Mouse (Mus musculus): ENCODE data around the gene Chrna3. TPM values are rescaled to one million over a fixed set of nuclear protein-coding genes. Genes with fewer than 3 reads are reported as not detected.

Chrna3 gene
- polyA plus RNA-seq (2012; rRNA removed), result 0.23 and 0.37 TPM in 2 replicates

DNA sequence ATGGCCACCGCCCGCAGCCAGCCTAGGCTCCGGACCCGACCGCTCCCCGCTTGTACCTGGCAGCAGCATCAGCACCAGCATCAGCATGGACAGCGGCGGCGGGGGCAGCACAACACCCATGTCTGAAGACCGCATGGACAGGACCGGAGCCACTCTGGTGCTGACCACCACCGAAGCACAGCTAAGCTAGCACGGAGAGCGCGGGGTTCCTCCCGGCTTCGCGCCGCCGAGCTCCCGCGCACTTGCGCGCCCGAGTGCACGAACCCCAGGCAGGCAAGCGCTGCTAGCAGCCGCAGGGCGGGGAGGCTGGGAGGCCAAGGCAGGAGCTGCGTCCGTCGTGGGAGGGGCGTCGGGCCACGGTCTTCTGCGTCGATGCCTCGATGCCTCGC is at the start of gene Chrna3:
TSS of gene Chrna3 (minus strand) at position 288 of the 389 bp plus-strand sequence.
- no peak for DNase-seq (ENCODE audit: low spot score)

GRCm38 (mm10) chr9:55067965-55068265 is 41.6 kb upstream of the Chrna3 start:
- DNase-seq (ENCODE audit: low spot score), result no peak

GRCm38 (mm10) chr9:55067260-55067964 is 41.0 kb upstream of the Chrna3 start:
- no peak for DNase-seq (ENCODE audit: low spot score)

DNA sequence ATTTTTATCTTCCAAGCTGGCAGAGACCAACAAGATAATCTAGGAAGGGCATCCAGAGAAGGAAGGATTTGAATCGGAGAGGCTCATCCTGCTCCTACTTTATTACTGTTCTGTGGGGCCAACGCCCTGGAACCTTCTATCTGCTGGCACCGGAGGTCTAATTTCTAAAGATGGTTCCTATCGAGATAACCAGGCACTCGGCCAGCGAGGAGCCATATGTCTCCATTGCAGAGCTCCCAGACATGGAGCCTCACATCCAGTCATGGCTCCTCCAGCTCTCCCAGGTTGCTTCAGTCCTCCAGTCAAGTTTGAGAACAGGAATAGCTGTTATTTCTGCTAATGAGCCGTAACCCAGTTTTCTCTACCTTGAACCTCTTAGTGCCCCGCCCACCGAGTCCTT is 38.9 kb upstream of the Chrna3 start:
- no peak for DNase-seq (ENCODE audit: low spot score)

DNA sequence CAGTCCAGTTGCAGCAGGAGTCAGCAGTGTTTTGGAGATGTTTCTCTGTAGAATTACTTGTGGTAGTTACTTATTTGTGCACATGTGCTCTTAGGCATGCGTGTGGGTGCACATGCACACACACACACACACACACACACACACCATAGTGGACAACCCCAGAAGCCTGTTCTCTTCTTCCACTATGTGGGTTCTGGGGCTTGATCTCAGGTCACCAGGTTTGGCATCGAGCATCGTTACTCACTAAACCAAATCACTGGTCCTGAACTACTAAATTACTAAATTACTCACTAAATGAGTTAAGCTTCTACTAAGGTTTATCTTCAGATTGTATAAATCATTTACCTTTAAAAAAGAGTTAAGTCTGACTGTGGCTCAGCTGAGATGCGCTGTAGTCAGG is 31.7 kb upstream of the Chrna3 start:
- DNase-seq (ENCODE audit: low spot score), result no peak

DNA sequence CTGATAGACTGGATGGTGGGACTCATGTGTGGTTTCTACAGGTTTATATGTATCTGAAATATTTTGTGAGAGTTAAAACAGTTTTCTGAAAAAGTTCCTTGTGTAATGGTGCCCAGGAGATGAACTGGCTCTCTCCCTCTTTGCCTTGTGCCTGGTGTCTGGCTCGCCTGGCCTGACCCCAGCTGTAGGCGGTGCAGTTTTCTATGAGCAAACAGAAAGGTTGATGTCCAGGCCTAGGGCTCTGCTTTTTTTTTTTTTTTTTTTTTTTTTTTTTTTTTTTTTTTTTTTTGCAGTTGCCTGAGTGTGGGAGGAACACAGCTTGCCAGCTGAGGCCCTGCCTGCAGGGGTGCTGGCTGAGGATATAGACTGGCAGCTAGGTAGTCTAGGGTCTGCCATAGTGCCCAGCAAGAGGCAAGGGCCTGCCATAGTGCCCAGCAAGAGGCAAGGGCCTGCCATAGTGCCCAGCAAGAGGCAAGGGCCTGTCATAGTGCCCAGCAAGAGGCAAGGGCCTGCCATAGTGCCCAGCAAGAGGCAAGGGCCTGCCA is 29.1 kb upstream of the Chrna3 start:
- no peak for DNase-seq (ENCODE audit: low spot score)

GRCm38 (mm10) chr9:55048211-55048880 is 22.0 kb upstream of the Chrna3 start, which contains the start of gene Chrnb4:
Gene Chrnb4, minus strand, starts transcription at chr9:55048779.
- DNase-seq (ENCODE audit: low spot score), result no peak

- no peak for DNase-seq (ENCODE audit: low spot score)
Observed at GRCm38 (mm10) chr9:55046764-55047163, 20.4 kb upstream of the Chrna3 start.

GRCm38 (mm10) chr9:55045001-55045400 is 18.6 kb upstream of the Chrna3 start:
- DNase-seq (ENCODE audit: low spot score), result no peak

DNA sequence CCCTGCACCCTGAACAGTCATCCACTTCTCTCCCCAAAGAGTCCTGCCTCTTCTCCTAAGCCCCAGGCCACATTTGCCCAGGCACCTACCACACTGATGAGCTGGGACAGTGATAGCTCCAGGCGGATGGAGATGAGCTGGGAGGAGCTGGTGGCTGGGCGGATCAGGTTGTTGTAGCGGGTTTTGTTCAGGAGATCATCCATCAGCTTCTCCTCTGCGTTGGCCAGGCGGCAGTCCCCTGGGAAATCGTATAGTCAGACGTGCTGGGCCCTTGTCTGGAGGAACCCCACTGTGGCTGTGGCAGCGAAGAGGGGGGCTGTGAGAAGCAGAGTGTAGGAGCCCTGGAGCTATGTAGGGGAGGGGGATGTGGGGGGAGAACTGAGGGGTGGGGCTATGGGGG is 17.3 kb upstream of the Chrna3 start:
- DNase-seq (ENCODE audit: low spot score), result no peak

DNA sequence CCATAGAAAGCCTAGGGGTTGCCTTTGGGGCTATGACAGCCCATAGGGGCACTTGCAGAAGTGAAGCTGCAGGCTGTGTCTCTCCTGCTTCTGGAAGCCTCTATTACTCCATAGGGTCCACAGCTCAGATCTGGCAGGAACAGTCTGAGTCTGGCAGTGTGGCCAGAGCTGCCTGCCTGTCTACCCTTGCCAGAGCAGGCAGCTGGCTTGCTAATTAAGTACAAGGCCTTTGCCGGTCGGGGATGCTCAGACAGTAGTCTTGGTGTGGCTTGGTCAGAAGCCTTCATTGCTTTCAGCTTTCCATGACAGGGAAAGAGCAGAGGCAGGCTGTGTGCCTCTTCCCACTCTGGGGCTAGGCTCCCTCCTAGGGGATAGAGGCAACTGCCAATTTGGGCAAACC is 15.0 kb upstream of the Chrna3 start:
- no peak for DNase-seq (ENCODE audit: low spot score)

GRCm38 (mm10) chr9:55039983-55040382 is 13.6 kb upstream of the Chrna3 start:
- no peak for DNase-seq (ENCODE audit: low spot score)

GRCm38 (mm10) chr9:55038948-55039347 is 12.6 kb upstream of the Chrna3 start:
- no peak for DNase-seq (ENCODE audit: low spot score)

- DNase-seq (ENCODE audit: low spot score), result no peak
Observed at GRCm38 (mm10) chr9:55031435-55032167, 5.2 kb upstream of the Chrna3 start.

DNA sequence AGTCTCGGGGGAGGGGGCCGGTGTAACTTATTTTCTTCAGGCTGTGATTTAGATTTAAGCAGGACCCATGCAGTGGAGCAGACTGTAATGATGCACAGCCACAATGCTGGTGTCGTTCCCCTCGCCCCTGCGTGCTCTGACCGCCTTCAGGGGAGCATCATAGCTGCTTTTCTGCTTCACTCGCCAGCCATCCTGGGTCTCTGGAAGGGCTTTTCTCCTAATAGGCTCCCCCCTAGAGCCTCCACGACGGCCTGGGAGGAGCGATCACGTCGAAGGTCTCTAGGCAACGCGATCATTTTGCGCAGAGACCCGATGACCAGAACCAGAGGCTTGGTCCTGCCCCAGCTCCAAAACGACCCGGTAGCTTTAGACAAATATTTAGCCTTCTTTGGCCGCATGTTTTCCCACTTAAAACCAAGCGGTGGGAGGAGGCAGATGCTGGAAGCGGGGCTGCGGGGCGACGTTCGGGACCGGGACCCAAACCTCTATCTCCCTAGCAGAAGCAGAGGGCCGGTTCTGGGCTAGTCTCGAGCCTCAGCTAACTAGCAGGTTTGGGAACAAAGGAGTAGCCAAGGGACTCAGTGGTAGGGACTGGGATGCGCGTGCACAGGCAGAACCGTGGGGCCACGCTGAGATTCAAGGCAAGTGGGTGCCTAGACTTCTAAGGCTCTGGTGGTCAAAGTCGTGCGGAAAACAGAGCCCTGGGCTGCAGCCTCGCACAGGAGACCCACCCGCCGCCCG is 658 bp downstream of the Chrna3 start:
- DNase-seq (ENCODE audit: low spot score), result no peak

DNA sequence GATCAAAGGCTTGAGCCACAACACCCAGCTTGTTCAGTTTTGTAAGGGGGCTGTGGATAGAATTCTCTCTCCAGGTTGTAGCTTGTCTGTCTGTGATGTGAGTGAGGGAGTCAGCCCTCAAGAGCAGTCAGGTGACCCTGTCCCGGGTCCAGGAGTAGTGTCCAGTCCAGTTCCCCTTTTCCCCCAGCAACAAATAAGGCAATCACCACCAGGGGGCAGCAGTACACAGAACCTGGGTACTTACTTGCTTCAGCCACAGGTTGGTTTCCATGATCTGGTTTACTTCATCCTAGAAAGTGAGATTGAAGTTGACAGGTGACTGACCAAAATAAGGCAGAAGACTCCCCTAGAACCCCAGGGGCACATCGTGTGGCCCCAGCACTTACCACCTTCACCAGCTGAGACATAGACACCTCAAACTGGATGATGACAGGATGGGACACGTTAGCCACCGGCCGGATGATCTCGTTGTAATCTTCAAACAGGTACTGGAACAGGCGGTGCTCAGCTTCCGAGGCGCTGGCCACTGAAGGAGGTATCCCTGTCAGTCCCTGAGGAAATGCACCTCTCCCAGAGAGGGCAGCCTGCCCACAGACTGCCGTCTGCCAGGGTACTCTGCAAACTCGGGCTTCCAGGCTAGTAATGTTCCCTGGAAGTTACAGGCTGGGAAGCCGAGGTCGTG is 2.3 kb downstream of the Chrna3 start:
- peak; percentile 58 for DNase-seq (ENCODE audit: low spot score)

DNA sequence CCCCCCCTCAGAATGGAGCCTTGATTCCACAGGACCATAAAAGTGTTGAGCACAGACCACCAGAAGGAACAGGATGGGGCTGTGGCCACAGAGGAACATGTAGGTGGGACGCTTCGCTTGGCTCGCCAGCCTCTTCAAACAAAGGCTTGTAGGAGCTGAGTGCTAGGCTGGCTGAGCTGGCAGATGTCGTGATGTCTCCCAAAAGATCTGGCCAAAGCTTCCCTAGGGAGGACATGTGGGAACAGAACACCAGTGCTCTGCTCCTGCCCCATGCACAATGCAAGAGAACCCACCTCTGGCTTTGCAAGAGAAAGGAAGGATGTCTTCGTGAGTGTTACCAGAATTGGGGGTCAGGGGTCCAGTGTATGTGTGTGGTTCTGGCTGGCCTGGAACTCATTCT is 3.0 kb downstream of the Chrna3 start:
- DNase-seq (ENCODE audit: low spot score), result no peak

DNA sequence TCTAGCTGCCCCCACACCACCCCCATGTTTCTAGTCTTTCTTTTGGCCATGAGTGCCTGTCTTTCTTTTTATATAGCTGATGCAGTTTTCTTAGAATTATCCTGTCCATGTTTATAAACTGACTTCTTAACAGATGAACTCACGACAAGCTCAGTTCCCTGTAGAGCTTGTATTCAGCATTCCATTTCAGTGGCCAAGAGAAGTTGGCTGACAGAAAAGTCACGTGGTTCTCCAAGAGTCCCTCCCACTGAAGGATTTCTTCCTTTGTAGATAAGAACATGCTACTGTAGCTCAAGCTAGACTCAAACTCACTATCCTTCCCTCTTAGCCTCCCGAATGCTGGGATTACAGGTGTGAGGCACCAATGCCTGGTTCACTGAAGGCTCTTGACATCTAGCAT is 9.4 kb downstream of the Chrna3 start:
- DNase-seq (ENCODE audit: low spot score), result no peak

GRCm38 (mm10) chr9:55010588-55011350 is 15.6 kb downstream of the Chrna3 start:
- no peak for DNase-seq (ENCODE audit: low spot score)

GRCm38 (mm10) chr9:55009692-55010091 is 16.7 kb downstream of the Chrna3 start:
- DNase-seq (ENCODE audit: low spot score), result no peak

- no peak for DNase-seq (ENCODE audit: low spot score)
Observed at GRCm38 (mm10) chr9:55003609-55004008, 22.8 kb downstream of the Chrna3 start.
